Mouse (Mus musculus): ENCODE measurements around the gene Hist1h2ag. TPM values are rescaled to one million over a fixed set of nuclear protein-coding genes. Genes with fewer than 3 reads are reported as not detected.

Gene Hist1h2ag
- polyA plus RNA-seq, 1 experiment from 2014 or later: 55.0 TPM

DNA sequence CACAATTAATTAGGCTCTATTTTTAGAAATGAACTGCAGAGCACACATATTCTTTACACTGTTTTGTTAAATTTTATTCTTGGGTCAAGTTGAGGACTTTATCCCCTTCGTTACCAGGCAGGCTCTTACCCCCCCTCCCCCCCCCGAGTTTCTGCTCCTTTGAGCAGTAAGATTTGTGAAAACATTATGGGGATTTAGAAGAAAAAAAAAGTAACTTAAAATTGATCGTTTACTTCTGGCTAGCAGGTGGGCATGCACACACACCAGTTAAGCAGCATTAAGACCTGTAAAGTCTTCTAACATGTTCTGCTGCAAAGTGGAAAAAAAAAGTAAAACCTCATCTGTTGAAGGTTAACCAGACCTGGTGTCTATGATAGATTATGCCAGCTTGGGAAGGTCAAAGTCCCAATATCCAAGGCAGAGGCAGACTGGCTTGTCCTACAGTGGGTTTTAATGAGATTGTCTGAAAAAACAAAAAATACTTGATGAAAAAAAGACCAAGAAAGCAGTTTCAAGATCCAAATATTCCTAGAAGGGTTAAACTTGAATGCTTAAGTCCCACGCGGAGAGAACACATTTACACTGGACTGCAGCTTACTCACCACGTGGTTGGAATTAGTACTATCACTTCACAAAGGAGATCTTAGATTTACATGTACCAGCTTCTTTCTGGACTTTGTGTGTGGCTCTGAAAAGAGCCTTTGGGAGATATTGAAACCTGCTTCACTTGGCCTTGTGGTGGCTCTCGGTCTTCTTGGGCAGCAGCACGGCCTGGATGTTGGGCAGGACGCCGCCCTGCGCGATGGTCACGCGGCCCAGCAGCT lies 8.1 kb downstream of the Hist1h2ag start:
- H3K27me3 ChIP-seq (ENCODE audit: poor library complexity, severe bottlenecking): no peaks in the 10 kb centered on the region
- under 1% methylated on average over 14 of the region's 14 CpGs for WGBS
- peak overlapping the region; percentile 58 for H3K4me3 ChIP-seq
- peaks cover 39% of the 10 kb centered on the region for H3K4me1 ChIP-seq
- DNase-seq (ENCODE audit: extremely low spot score, low spot score): peak; percentile 50
- peak overlapping the region; percentile 96 for H3K27ac ChIP-seq
- no peaks in the 10 kb centered on the region for H3K9me3 ChIP-seq
- H3K36me3 ChIP-seq (replicated peaks): no peaks in the 10 kb centered on the region

DNA sequence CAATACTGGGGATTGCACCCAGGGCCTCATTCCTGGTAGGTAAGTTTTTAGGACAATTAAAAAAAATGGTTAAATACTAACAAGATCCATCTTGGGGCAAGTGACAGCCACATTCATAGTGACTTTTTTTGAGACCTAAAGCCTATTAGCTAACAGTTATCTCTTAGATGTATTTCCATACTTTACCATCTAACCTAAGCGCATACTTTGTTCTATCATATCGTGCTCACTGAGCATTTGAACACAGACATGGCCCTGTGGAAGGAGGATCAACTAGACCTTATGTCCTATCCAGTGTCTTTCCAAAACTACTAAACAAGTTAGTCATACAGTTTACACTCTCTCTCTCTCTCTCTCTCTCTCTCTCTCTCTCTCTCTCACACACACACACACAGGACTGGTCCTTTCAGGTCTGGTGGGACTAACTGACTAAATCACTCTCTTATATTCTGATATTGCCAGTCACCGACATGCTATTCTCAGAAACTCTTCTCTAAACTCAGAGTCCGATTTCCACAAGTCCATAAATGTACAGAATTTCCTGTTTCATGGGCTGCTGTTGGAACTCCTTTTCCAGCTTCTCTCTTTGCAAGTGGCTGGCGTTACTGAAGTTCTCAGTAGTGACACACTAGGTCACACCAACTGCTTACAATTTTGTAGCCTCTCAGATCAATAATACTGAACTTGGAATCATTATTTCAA lies 8.9 kb downstream of the Hist1h2ag start:
- Histone ChIP-seq H3K9me3 (no peaks in the 10 kb centered on the region), H3K4me1 (peaks cover 43% of the 10 kb centered on the region), H3K27ac (peak overlapping the region; percentile 96), H3K27me3 (ENCODE audit: poor library complexity, severe bottlenecking) (no peaks in the 10 kb centered on the region), H3K4me3 (peak overlapping the region; percentile 58), H3K36me3 (replicated peaks) (no peaks in the 10 kb centered on the region)
- 62% methylated on average over 5 of the region's 5 CpGs for WGBS
- DNase-seq (ENCODE audit: extremely low spot score, low spot score): peak; percentile 18

DNA sequence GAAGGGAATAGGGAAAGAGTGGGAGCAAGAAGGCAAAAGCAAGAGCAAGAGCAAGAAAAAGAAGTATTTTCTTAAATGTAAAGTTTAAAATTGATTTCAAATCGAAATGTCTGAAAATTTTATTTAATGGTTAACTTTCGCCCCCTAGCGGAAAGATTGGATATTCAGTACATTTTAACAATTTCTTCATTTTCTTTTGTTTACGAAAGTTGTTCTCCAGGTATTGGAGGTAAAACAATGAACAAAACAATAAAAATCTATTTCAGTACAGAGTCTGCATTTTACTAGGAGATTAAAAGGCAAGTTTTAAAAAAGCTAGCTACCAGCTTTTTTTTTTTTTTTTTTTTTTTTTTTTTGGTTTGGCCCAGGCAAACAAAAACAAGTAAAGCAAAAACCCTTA lies 12.3 kb downstream of the Hist1h2ag start:
- Histone ChIP-seq H3K4me1 (peaks cover 41% of the 10 kb centered on the region), H3K9me3 (no peaks in the 10 kb centered on the region), H3K4me3 (no peak overlapping the region), H3K27me3 (ENCODE audit: poor library complexity, severe bottlenecking) (no peaks in the 10 kb centered on the region), H3K27ac (no peak overlapping the region), H3K36me3 (replicated peaks) (no peaks in the 10 kb centered on the region)
- no peak for DNase-seq (ENCODE audit: extremely low spot score, low spot score)
- WGBS: 20% methylated on average over 4 of the region's 4 CpGs

DNA sequence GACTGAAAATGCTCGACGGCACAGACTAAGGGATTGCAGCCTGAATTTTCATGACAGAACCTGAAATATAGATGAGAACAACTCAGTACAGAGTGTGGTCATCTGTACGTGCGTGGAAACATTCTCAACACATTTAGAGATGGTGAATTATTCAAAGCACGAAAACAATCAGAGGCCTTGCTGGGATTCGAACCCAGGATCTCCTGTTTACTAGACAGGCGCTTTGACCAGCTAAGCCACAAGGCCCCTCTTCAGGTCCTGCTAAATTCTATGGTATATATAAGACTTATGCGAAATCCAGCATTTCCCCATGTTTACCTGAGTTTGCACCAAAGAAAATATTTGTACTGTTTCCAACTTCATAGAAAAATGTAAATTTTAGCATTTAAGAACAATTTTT lies 12.8 kb downstream of the Hist1h2ag start:
- peak; percentile 35 for DNase-seq (ENCODE audit: extremely low spot score, low spot score)
- Histone ChIP-seq H3K9me3 (no peaks in the 10 kb centered on the region), H3K36me3 (replicated peaks) (no peaks in the 10 kb centered on the region), H3K27ac (no peak overlapping the region), H3K27me3 (ENCODE audit: poor library complexity, severe bottlenecking) (no peaks in the 10 kb centered on the region), H3K4me3 (peak overlapping the region; percentile 59), H3K4me1 (peaks cover 42% of the 10 kb centered on the region)
- WGBS: 30% methylated on average over 8 of the region's 8 CpGs

DNA sequence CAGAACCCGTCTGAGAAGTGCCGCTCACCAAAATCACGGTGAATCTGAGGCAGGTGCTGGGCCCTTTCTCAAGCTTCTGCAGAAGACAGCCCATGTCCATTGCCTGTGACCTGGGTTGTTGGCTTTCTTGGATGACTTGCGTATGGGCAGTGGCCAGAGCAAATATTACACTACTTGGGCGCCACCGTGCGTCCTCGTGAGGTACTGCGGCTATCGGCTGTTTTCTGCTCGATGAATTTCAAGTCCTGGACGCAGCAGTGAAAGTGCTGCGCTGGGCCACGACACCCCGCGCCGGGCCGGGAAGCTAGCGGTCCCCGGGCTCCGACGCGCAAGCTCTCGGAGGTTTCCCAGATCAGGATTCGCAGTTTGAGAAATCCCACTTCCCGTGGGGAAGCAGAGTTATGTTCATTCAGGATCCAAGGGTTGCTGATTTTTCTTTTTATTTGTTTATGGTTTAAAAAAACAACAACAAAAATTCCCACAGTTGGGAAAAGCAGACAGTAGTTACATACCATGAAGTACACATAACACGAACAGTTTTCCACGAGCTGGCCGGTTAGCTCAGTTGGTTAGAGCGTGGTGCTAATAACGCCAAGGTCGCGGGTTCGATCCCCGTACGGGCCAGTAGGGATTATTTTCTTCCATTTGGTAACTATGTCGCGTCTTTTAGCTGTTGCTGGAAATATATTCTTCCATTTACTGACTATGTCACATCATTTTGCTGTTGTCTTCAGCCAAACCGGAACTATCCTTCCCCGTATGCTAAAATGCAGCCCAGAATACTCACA lies 13.9 kb downstream of the Hist1h2ag start:
- no peaks in the 10 kb centered on the region for H3K27me3 ChIP-seq (ENCODE audit: poor library complexity, severe bottlenecking)
- peak overlapping the region; percentile 86 for H3K27ac ChIP-seq
- WGBS: under 1% methylated on average over 40 of the region's 40 CpGs
- H3K4me1 ChIP-seq: peaks cover 36% of the 10 kb centered on the region
- no peaks in the 10 kb centered on the region for H3K9me3 ChIP-seq
- DNase-seq (ENCODE audit: extremely low spot score, low spot score): peak; percentile 95
- no peaks in the 10 kb centered on the region for H3K36me3 ChIP-seq (replicated peaks)
- peak overlapping the region; percentile 59 for H3K4me3 ChIP-seq

DNA sequence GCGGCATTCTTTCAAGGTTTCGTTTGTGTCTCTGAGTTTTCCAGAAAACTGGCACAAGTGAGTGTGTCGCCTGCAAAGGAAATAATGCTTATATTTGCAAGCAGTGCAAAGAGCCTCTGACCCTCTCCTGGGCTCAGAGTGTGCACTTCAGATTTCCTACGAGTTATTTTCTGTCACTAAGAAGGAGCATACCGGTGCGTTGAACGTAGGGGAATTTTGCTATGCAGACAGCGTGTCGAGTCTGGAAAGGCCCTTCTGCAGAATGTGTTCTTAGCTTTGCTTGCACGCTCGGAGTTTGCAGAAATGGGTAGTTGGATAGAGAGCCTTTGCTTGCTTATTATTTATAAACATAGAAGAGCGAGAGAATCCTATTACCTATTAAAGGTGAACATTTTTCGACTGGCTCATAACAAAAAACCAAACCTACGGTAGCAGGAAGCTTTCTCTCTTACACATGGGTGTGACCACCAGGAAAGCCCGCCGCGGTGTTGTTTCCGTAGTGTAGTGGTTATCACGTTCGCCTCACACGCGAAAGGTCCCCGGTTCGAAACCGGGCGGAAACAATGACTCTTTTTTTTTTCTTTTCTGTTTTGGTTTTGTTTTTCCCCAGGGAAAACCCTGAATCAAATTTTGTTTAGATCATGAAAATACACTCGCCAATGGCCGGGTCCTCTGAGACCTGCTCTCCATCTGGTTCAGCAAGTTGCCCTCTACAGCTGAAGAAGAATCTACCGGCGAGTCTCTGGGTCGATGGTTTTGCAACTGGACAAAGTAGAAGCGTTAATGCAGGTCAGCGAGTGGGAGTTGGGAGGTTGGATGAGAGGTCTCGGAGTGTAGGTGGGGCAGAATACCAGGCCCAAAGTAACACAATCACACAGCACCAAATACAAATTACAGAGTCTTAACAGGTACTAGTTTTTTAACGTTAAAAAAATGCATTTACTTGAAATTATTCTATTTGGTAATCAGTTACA lies 16.4 kb downstream of the Hist1h2ag start:
- peak overlapping the region; percentile 62 for H3K4me3 ChIP-seq
- peak; percentile 91 for DNase-seq (ENCODE audit: extremely low spot score, low spot score)
- no peaks in the 10 kb centered on the region for H3K27me3 ChIP-seq (ENCODE audit: poor library complexity, severe bottlenecking)
- H3K4me1 ChIP-seq: peaks cover 25% of the 10 kb centered on the region
- 1% methylated on average over 35 of the region's 35 CpGs for WGBS
- no peaks in the 10 kb centered on the region for H3K9me3 ChIP-seq
- peak overlapping the region; percentile 80 for H3K27ac ChIP-seq
- H3K36me3 ChIP-seq (replicated peaks): no peaks in the 10 kb centered on the region

DNA sequence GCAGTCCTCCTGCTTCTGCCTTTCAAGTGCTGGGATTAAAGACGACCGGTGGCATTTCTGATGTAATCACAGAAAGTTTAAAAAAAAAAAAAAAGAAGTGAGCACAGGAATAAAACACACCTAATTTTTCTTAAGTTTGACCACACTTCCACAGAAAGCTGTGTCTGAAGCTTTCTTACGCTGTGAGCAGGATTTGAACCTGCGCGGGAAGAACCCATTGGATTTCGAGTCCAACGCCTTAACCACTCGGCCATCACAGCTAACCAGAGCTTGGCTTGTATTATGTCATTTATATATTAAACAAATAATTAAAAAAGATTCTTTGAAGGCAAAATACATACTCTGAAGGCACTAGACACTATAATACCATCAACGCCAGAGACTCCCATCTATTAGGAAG lies 20.5 kb downstream of the Hist1h2ag start:
- H3K4me1 ChIP-seq: peaks cover 19% of the 10 kb centered on the region
- under 1% methylated on average over 9 of the region's 9 CpGs for WGBS
- H3K27me3 ChIP-seq (ENCODE audit: poor library complexity, severe bottlenecking): peaks cover 31% of the 10 kb centered on the region
- peak overlapping the region; percentile 58 for H3K27ac ChIP-seq
- no peaks in the 10 kb centered on the region for H3K9me3 ChIP-seq
- peak; percentile 80 for DNase-seq (ENCODE audit: extremely low spot score, low spot score)
- H3K36me3 ChIP-seq (replicated peaks): no peaks in the 10 kb centered on the region
- H3K4me3 ChIP-seq: peak overlapping the region; percentile 68

DNA sequence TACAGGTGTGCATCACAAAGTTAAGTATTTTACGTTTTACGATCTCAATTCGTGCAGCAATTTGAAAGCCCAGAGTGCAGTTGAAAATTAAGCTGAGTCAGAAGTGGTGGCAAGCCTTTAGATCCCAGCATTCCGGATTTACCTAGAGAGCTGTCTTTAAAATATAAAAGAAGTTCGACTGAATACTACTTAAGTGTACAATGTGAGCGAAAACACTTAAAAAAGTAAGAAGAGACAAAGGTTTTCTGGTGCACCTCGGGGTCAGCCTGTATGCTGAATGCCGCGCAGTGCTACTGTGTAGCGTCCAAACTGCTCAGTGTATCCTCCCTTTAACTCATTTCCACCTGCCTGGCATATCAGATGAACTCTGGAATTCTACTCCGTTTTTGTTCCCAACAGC lies 21.2 kb downstream of the Hist1h2ag start:
- Histone ChIP-seq H3K9me3 (no peaks in the 10 kb centered on the region), H3K4me1 (peaks cover 14% of the 10 kb centered on the region), H3K4me3 (peak overlapping the region; percentile 68), H3K36me3 (replicated peaks) (no peaks in the 10 kb centered on the region), H3K27me3 (ENCODE audit: poor library complexity, severe bottlenecking) (peaks cover 32% of the 10 kb centered on the region), H3K27ac (peak overlapping the region; percentile 58)
- DNase-seq (ENCODE audit: extremely low spot score, low spot score): peak; percentile 17
- under 1% methylated on average over 11 of the region's 11 CpGs for WGBS

DNA sequence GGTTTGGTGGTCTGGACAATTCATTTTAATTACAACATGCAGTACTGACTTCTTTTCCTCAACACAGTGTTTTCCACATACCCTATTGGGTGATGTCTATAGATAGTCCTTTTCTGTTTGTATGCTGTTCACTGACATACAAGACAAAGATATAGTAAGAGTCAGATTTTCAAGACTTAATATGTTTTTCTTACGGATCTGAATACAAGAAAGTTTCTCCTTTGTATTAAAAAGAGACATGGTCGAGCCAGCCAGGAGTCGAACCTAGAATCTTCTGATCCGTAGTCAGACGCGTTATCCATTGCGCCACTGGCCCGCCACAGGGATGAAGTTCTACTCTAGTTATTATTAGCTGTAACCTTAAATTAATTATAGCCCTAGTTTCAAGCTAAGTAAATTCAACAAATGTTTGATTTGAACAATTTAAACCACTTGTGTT lies 21.8 kb downstream of the Hist1h2ag start:
- peak; percentile 67 for DNase-seq (ENCODE audit: extremely low spot score, low spot score)
- H3K36me3 ChIP-seq (replicated peaks): no peaks in the 10 kb centered on the region
- H3K9me3 ChIP-seq: no peaks in the 10 kb centered on the region
- peak overlapping the region; percentile 68 for H3K4me3 ChIP-seq
- peaks cover 32% of the 10 kb centered on the region for H3K27me3 ChIP-seq (ENCODE audit: poor library complexity, severe bottlenecking)
- under 1% methylated on average over 8 of the region's 8 CpGs for WGBS
- H3K4me1 ChIP-seq: peaks cover 12% of the 10 kb centered on the region
- H3K27ac ChIP-seq: no peak overlapping the region

DNA sequence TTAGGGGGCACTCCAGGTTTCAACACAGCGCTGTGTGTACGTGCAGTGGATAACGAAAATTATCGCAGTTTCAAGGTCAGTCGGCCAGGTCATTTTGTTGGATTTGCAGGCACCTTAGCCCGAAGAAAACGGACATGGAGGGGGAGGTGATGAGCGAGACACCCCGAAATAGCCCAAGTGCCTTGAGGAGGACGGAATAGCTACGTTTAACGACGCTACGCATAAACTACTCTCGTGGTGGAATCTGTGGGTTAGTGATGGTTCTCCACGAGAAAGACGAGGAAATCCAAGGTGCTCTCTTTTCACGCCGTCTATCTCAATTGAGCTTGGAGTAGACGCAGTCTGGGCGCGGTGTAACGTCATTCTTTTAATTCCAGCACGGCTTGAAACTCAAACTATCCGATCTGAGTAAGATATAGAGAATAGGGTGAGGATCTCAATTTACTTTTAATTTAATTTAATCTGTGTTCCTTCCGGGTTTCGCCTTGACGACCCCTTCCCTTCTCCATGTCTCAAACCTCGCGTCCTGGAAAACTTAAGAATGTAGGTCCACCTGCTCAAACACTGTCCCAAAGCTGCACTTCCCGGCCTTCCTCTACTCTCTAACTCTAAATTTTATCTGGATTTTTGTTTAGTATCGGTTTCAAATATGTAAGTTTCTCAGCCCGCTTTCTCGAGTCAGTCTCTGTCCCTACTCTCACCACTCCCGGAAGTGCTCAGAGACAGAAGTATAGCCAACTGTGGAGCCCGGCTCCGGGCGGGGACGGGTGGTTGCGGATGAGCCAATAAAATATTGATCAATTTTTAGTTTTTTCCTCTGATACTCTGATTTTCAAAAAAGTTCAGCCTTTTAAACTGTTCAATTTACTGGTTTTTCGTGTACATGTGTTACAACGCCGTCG lies 22.6 kb downstream of the Hist1h2ag start:
- Histone ChIP-seq H3K27me3 (ENCODE audit: poor library complexity, severe bottlenecking) (peaks cover 36% of the 10 kb centered on the region), H3K27ac (no peak overlapping the region), H3K4me3 (peak overlapping the region; percentile 68), H3K9me3 (peaks cover 3% of the 10 kb centered on the region; the same call in 1 of the 2 replicates), H3K36me3 (replicated peaks) (no peaks in the 10 kb centered on the region), H3K4me1 (peaks cover 7% of the 10 kb centered on the region; the same call in 1 of the 2 replicates)
- DNase-seq (ENCODE audit: extremely low spot score, low spot score): peak; percentile 47
- under 1% methylated on average over 44 of the region's 44 CpGs for WGBS
